Mouse (Mus musculus) urinary bladder, postnatal 14 days (tissue): ENCODE results near the gene Etnk1.
"Not testable (repeated sequence)": the region's sequence is repeated elsewhere in the genome, so short reads cannot be mapped to it uniquely, and the experiment has no call there.

Experiments
- DNase-seq: peaks from one replicate; pipeline ENCODE4 v3.0.0; 2021; ENCODE audit warnings: low spot score

The Etnk1 gene

GRCm38 (mm10) chr6:143151081-143151995 is 15.7 kb upstream of the Etnk1 start:
- DNase-seq = not testable (repeated sequence)

- DNase-seq = no peak
Observed at GRCm38 (mm10) chr6:143152321-143152827, 14.6 kb upstream of the Etnk1 start.

GRCm38 (mm10) chr6:143153160-143153559 is 13.9 kb upstream of the Etnk1 start:
- DNase-seq = no peak

GRCm38 (mm10) chr6:143153751-143154494 is 13.1 kb upstream of the Etnk1 start:
- peak; percentile 7 for DNase-seq

- DNase-seq = peak; percentile 52
Observed at GRCm38 (mm10) chr6:143154885-143155284, 12.1 kb upstream of the Etnk1 start.

- DNase-seq = no peak
Observed at GRCm38 (mm10) chr6:143155996-143156395, 11.0 kb upstream of the Etnk1 start.

- DNase-seq = no peak
Observed at GRCm38 (mm10) chr6:143156684-143157083, 10.3 kb upstream of the Etnk1 start.

- DNase-seq = peak; percentile 16
Observed at GRCm38 (mm10) chr6:143157401-143157800, 9.6 kb upstream of the Etnk1 start.

- DNase-seq = no peak
Observed at GRCm38 (mm10) chr6:143160572-143161231, 6.3 kb upstream of the Etnk1 start.

- peak; percentile 63 for DNase-seq
Observed at GRCm38 (mm10) chr6:143162161-143162877, 4.7 kb upstream of the Etnk1 start.

GRCm38 (mm10) chr6:143163956-143164905 is 2.8 kb upstream of the Etnk1 start:
- DNase-seq = no peak

GRCm38 (mm10) chr6:143164906-143165255 is 2.1 kb upstream of the Etnk1 start:
- no peak for DNase-seq

- no peak for DNase-seq
Observed at GRCm38 (mm10) chr6:143165404-143166257, 1.4 kb upstream of the Etnk1 start.

GRCm38 (mm10) chr6:143167409-143167919 is 443 bp downstream of the Etnk1 start:
- DNase-seq = peak; percentile 48

GRCm38 (mm10) chr6:143167981-143168674 is 1.1 kb downstream of the Etnk1 start:
- DNase-seq = no peak

- no peak for DNase-seq
Observed at GRCm38 (mm10) chr6:143169385-143169784, 2.4 kb downstream of the Etnk1 start.

- DNase-seq = no peak
Observed at GRCm38 (mm10) chr6:143170166-143170960, 3.3 kb downstream of the Etnk1 start.

- DNase-seq = no peak
Observed at GRCm38 (mm10) chr6:143171066-143171465, 4.0 kb downstream of the Etnk1 start.
